ENCODE assay signal across 31 mouse cellular contexts in the genomic region with DNA sequence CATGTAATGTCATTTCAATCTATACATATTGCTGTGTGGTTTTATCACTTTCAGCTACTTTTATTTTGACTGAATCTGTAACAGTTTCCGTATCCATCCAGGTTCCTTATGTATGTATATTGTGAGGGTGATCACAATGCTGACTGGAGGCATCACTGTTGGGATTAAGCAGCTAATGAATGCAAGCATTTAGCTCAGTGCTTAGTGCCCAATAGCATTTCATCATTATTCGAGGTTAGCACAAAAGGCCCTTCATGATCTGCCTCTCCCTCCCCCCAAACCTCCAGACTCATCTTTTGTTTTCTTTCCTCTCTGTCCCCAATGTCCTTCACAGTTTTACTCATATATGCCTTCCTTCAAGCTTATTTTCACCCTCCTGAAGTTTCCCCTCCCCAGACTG. TPM values are rescaled to one million over a fixed set of nuclear protein-coding genes. Genes with fewer than 3 reads are reported as not detected.
"Had no signal": no experiment of that assay in that cellular context is flagged by ENCODE, and none has a peak within 500 bp of the region (broad histone marks: within the 10 kb centered on the region; RNA-seq: fewer than 3 reads in every experiment).

No protein-coding gene starts in this region.

- H3K9ac ChIP-seq: liver, embryonic 13.5 days; neural tube, embryonic 13.5 days; stomach, embryonic 15.5 days had no signal

- H3K27ac ChIP-seq: kidney, postnatal 0 days; liver, embryonic 13.5 days; neural tube, embryonic 13.5 days; stomach, embryonic 15.5 days had no signal

- ATAC-seq: intestine, postnatal 0 days had no signal

- H3K9me3 ChIP-seq: liver, embryonic 13.5 days; neural tube, embryonic 13.5 days; stomach, embryonic 15.5 days had no signal

- H3K4me2 ChIP-seq: liver, embryonic 13.5 days; neural tube, embryonic 13.5 days; stomach, embryonic 15.5 days had no signal

- DNase-seq: kidney, adult 2 months; kidney, postnatal 25 days; liver, embryonic 13.5 days; lung, adult 2 months; lung, postnatal 14 days; lung, postnatal 4 days; retina, postnatal 1 day; right cerebral cortex, postnatal 25 days; spleen, adult 18-20 months; thymus, postnatal 25 days had no signal

- H3K36me3 ChIP-seq: liver, embryonic 13.5 days; neural tube, embryonic 13.5 days; stomach, embryonic 15.5 days had no signal

- H3K4me1 ChIP-seq: liver, embryonic 13.5 days; neural tube, embryonic 13.5 days; stomach, embryonic 15.5 days had no signal

- H3K4me3 ChIP-seq: liver, embryonic 13.5 days; myocyte; neural tube, embryonic 13.5 days; stomach, embryonic 15.5 days had no signal

- H3K27me3 ChIP-seq: liver, embryonic 13.5 days; neural tube, embryonic 13.5 days; stomach, embryonic 15.5 days had no signal

RNA-seq across cellular contexts. Expression of gene Aspa, which starts 26.3 kb away (rescaled TPM):
- total RNA-seq: megakaryocyte progenitor cell, adult 5-6 weeks had no signal
- polyA plus RNA-seq: limb, embryonic 11.5 days had no signal

RNA-seq across cellular contexts. Expression of gene Gm49340, which starts 26.4 kb away (rescaled TPM):
- total RNA-seq: layer of hippocampus, postnatal 14 days; left cerebral cortex, postnatal 25 days; megakaryocyte progenitor cell, adult 5-6 weeks; megakaryocyte-erythroid progenitor cell, adult 5-6 weeks; monocyte, adult 5-6 weeks; neutrophil, adult 5-6 weeks had no signal
- polyA plus RNA-seq: intestine, embryonic 14.5 days; intestine, postnatal 0 days; kidney, adult 2 months; kidney, embryonic 14.5 days; kidney, postnatal 0 days; limb, embryonic 11.5 days; limb, embryonic 14.5 days; liver, embryonic 13.5 days; liver, embryonic 16.5 days; lung, adult 2 months; lung, embryonic 16.5 days; myocyte; neural tube, embryonic 13.5 days; stomach, embryonic 15.5 days; thymus, postnatal 0 days; urinary bladder, adult 2 months had no signal

RNA-seq across cellular contexts. Expression of gene Spata22, which starts 26.4 kb away (rescaled TPM):
- total RNA-seq: layer of hippocampus, postnatal 14 days; left cerebral cortex, postnatal 25 days; megakaryocyte progenitor cell, adult 5-6 weeks; megakaryocyte-erythroid progenitor cell, adult 5-6 weeks; monocyte, adult 5-6 weeks; neutrophil, adult 5-6 weeks had no signal
- polyA plus RNA-seq: intestine, embryonic 14.5 days; kidney, adult 2 months; large intestine, adult 2 months; limb, embryonic 11.5 days; limb, embryonic 14.5 days; lung, adult 2 months; lung, embryonic 16.5 days; myocyte; thymus, postnatal 0 days had no signal

RNA-seq across cellular contexts. Expression of gene Trpv3, which starts 35.9 kb away (rescaled TPM):
- total RNA-seq: megakaryocyte progenitor cell, adult 5-6 weeks; megakaryocyte-erythroid progenitor cell, adult 5-6 weeks; monocyte, adult 5-6 weeks had no signal

RNA-seq across cellular contexts. Expression of gene Olfr20, which starts 47.5 kb away (rescaled TPM):
- total RNA-seq: layer of hippocampus, postnatal 14 days; left cerebral cortex, postnatal 25 days; liver, adult 2 months; megakaryocyte progenitor cell, adult 5-6 weeks; megakaryocyte-erythroid progenitor cell, adult 5-6 weeks; monocyte, adult 5-6 weeks; neutrophil, adult 5-6 weeks had no signal
- polyA plus RNA-seq: intestine, embryonic 14.5 days; intestine, postnatal 0 days; kidney, adult 2 months; kidney, embryonic 14.5 days; kidney, postnatal 0 days; large intestine, adult 2 months; limb, embryonic 11.5 days; limb, embryonic 14.5 days; liver, embryonic 13.5 days; lung, adult 2 months; lung, embryonic 16.5 days; myocyte; neural tube, embryonic 13.5 days; stomach, embryonic 15.5 days; thymus, postnatal 0 days had no signal
